Mouse (Mus musculus) heart, adult 9 months (tissue): Measurements from ENCODE around the gene Gphn.

Experiments
- DNase-seq, 2 experiments: peaks; one replicate each; pipeline ENCODE4 v3.0.0; 2022; ENCODE audit warnings: low spot score in 2 of 2

The Gphn gene

GRCm38 (mm10) chr12:78225707-78226518 lies at the start of gene Gphn:
Gene Gphn, plus strand, starts transcription at chr12:78226379.
- DNase-seq: peak; percentile 90

GRCm38 (mm10) chr12:78181452-78181851 lies 44.7 kb upstream of the Gphn start:
- no peak for DNase-seq

GRCm38 (mm10) chr12:78193942-78194341 lies 32.2 kb upstream of the Gphn start, which contains the start of gene Gm6657:
Gene Gm6657, plus strand, starts transcription at chr12:78194242.
- no peak for DNase-seq

GRCm38 (mm10) chr12:78195368-78195767 lies 30.8 kb upstream of the Gphn start:
- no peak for DNase-seq

- DNase-seq: no peak
Observed at GRCm38 (mm10) chr12:78203646-78204045, 22.5 kb upstream of the Gphn start.

- DNase-seq: peak; percentile 23 to 48
Observed at GRCm38 (mm10) chr12:78205915-78206570, 20.1 kb upstream of the Gphn start.

GRCm38 (mm10) chr12:78206571-78206960 lies 19.6 kb upstream of the Gphn start:
- no peak for DNase-seq

- no peak for DNase-seq
Observed at GRCm38 (mm10) chr12:78209856-78210255, 16.3 kb upstream of the Gphn start.

GRCm38 (mm10) chr12:78215490-78215889 lies 10.7 kb upstream of the Gphn start:
- DNase-seq: no peak

- DNase-seq: peak; percentile 37 to 39
Observed at GRCm38 (mm10) chr12:78219191-78219825, 6.9 kb upstream of the Gphn start.

GRCm38 (mm10) chr12:78226519-78226875 lies 318 bp downstream of the Gphn start:
- peak; percentile 83 to 85 for DNase-seq

- DNase-seq: peak; percentile 40
Observed at GRCm38 (mm10) chr12:78227021-78227932, 1.1 kb downstream of the Gphn start.

- DNase-seq: no peak
Observed at GRCm38 (mm10) chr12:78228139-78228538, 2.0 kb downstream of the Gphn start.

- no peak for DNase-seq
Observed at GRCm38 (mm10) chr12:78232560-78232959, 6.4 kb downstream of the Gphn start.

GRCm38 (mm10) chr12:78248366-78248765 lies 22.2 kb downstream of the Gphn start:
- no peak for DNase-seq

- DNase-seq: peak; percentile 28 to 44
Observed at GRCm38 (mm10) chr12:78249151-78249550, 23.0 kb downstream of the Gphn start.

GRCm38 (mm10) chr12:78277386-78277785 lies 51.2 kb downstream of the Gphn start:
- no peak for DNase-seq

- no peak for DNase-seq
Observed at GRCm38 (mm10) chr12:78290384-78290783, 64.2 kb downstream of the Gphn start.

- DNase-seq: no peak
Observed at GRCm38 (mm10) chr12:78298824-78299398, 72.7 kb downstream of the Gphn start.

- DNase-seq: no peak
Observed at GRCm38 (mm10) chr12:78315106-78315505, 88.9 kb downstream of the Gphn start.

- DNase-seq: no peak
Observed at GRCm38 (mm10) chr12:78327946-78328345, 101.8 kb downstream of the Gphn start.
